Mouse (Mus musculus) cerebellum, adult (tissue): ENCODE measurements around the gene Stk31.
"Not testable (repeated sequence)": the region's sequence is repeated elsewhere in the genome, so short reads cannot be mapped to it uniquely, and the experiment has no call there.

Experiments used
- ATAC-seq: cut with Nextera tagmentation; 2 replicates; pipeline ENCODE4 v1.9.2; 2017; ENCODE audit warnings: mild to moderate bottlenecking, moderate library complexity, mixed read lengths; ENCODE audit not compliant: insufficient number of reproducible peaks, low FRiP score, low TSS enrichment

Gene Stk31

DNA sequence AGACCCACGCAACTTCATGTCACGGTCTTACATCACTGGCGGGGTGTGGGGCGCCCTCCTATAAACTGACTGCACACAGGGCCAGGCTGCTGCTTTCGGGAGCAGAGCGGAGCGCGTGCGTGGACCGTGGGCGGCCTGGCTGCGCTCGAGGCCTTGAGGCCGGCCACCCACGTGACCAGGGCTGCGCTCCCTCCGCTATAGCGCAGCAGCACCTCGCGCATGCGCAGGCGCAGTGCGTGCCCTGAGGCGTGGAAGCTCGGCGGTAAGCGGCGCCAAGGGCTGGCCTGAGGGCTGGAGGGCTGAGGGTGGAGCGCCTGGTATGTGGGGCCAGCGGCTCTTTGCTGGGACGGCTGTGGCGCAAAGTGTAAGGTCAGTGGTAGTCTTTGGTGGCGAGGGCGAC is at the start of gene Stk31:
Gene Stk31, plus strand, starts transcription at position 289 of the 400 bp plus-strand sequence.
- ATAC-seq: no peak

DNA sequence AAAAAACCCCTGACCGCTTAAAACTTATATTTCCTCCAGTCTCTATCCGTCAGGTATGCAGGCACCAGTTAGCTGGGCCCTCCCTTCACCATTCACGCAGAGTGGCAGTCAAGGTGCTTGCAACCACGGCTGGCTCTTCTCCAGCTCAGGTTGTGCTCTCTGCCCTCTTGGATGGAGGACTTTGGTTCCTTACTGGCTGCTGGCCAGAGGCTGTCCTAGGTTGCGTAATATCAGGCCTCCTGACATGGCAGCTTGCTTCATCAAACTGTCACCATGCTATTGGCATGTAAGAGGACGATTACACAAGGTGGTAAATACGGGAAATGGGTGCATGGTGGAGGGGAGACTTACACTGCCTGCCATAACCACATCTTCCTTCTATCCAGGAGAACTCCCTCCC is 45.6 kb upstream of the Stk31 start:
- ATAC-seq: no peak

DNA sequence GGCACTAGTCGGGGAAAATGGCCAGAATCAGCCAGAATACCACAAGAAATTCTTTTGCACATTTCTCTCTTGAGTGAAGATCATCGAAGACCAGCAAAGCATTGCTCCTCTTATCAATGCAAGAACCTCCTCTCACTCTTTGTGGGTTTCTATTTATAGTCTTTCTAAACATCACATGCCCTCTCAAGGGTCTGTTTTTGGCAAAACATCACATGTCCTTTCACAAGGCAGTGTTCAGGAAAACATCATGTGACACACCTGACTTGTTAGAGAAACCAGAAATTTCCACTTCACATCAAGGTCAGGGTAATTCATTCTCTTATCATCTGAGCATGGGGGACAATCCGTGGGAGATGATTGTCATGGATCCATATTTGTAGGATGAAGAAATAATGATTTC is 40.8 kb upstream of the Stk31 start:
- no peak for ATAC-seq

DNA sequence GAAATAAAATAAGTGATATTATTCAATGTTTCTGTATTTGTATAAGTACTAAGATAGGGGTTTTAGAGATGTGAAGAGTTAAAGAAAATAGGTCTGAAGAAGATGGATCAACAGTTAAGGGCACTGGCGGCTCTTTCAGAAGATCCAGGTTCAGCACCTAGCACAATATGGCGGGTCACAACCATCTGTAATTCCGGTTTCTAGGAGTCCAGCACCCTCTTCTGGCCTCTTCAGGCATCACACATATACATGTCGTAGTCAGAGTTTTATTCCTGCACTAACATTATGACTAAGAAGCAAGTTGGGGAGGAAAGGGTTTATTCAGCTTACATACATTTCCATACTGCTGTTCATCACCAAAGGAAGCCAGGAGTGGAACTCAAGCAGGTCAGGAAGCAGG is 40.2 kb upstream of the Stk31 start:
- ATAC-seq: no peak

DNA sequence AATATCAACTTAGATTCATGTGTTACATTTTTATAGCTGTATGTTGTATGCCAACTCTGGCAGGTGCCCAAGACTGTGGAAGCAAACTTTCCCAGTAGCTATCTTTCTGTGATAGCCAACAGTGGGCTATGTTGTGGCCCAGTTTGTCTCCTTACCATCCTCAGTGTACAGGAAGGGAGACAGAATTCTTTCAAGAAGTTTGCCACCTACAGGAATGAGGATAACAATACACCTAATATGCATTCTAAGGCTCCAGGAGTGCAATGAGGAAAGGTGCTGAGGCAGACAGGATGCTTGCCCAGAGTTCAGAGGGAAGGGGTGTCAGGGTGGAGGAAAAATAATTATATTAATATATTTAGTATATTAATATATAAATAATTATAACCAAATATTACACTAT is 35.0 kb upstream of the Stk31 start:
- no peak for ATAC-seq

DNA sequence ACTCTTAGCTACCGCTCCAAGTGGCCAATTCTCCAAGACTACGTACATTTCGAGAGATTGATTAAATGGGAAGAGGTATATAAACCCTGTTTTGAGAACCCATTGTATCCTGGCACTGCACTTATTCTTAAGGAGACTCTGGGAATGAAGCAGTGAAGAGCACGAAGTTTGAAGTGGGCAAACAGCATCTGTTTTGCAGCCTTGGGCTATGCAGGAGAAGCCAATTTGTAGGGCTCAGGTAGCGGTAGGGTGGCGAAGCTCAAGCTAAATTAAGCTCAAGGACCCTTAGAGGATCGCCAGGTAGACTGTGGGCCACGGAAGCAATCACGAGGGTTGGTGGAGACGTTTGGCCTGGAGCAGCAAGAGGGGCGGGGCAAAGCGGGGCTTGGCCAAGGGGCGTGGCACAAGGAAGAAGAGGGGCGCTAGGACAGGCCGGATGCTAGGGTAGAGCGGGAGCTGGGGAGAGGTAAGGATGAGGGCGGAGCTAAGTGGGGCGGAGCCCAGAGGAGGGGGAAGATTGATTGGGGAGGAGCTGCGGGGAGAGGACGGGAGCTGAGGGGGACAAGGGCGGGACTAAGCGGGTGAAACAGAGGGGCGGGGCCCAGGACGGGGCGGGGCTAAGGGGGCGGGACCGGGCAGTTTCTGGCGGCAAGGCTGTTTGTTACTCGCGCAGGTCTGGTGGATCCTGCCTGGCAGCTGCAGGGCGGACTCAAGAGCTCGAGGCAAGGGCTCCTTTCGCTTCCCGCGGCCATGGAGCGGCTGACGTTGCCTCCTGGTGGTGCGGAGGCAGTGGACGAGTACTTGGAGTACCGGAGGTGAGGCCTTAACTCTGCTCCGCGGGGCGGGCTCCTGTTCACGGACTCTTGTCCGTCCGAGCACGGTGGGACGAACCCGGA is 28.0 kb upstream of the Stk31 start, which contains the start of gene Fam221a:
Gene Fam221a, plus strand, starts transcription at position 581 of the 896 bp plus-strand sequence.
- ATAC-seq: peak; percentile 95

DNA sequence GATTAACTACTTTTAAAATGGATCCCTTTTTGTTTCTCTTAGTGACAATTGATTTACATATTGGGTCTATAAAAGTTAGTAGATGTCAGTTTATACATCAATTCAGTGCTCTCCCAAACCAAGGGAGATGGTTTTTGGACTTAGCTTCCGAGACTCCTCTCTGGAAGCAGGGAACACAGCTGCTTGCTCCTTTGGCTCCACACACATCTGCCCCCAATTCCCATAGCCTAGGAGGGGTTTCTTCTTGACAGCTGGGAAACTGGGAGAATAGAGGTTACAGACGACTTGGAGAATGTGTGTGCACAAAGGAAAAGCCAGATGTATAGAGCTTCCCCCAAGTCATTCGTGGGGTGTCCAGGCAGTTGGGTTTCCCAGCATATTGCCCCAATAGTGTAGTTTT is 27.2 kb upstream of the Stk31 start:
- ATAC-seq: no peak

DNA sequence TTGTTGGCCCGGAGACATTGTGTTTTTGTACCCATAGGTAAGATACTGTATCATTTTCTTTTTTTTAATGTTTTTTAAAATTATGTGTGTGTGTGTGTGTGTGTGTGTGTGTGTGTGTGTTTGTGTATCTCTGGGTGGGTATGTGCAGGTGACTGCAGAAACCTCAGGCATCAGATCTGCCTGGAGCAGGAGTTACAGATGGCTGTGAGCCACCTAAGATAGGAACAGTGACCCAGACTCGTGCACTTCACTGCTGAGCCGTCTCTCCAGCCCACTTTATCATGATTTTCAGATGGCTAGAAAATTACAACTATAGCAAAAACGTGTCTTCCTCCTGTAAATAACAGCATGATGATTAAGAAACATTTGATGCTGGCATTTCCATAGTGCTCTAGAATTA is 22.7 kb upstream of the Stk31 start:
- ATAC-seq: no peak

DNA sequence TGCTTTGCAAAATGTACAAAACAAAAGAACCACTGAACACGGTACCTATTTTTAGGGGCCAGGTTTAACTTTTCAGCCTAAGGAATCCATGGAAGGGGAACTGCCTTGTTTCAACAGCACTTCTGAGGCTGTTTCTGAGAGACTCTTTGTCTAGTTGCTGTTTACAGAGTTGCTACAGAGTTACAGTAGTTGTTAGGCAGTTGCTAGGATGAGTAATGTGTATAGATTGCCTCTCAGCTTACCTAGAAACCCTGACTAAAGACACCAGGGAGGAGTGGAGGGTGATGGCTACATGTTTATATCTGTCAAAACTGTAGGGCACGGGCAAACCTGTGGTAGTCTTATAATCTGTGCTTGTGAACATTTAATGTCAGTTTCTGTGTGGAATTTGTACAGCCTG is 21.5 kb upstream of the Stk31 start:
- ATAC-seq: no peak

DNA sequence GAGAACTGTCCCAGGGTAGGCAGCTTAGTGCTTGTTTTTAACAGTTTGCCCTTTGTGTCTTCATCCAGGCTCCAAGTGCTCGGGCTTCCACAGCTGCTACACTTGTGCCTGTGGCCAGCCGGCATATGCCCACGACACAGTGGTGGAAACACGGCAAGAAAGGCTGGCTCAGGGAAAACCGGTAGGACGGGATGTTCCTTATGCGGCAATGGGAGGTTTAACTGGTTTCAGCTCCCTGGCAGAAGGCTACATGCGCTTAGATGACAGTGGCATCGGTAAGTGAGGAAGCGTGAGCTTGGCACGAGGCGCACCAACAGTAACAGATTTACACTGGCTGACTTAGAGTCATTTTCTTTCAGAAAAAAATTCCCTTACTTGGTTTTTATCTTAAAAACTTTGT is 17.1 kb upstream of the Stk31 start:
- no peak for ATAC-seq

DNA sequence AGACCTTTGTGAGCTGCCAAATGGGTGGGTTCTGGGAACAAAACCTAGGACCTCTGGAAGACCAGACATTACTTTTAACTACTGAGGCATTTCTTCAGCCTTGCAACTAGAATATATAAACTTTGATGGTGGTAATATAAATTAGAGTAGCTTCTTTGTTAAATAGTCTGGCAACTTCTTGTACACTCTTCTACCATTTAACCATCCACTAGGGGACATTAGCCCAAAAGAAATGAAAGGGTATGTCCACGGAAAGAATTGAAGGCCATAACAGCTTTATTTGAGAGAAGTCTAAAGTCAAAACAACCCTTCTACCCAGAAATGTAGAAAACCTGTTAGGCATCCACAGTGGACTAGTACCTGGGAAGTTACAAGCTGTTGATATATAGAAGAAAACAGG is 1.1 kb upstream of the Stk31 start:
- no peak for ATAC-seq

DNA sequence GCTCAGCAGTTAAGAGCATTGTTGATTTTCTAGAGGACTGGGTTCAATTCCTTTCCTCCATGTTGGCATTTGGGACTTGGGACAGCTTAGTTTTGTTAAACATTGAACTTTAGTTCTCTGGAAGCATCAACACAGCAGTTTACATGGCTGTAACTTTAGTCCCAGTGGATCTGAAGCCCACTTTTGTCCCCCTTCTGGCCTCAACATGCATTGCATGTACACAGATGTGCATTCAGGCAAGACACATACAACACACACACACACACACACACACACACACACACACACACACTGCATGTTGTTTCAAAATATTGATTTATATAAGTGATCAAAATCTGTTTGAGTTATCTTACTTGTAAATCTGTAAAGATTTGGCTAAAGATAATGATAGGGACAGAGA is 2.1 kb downstream of the Stk31 start:
- no peak for ATAC-seq

DNA sequence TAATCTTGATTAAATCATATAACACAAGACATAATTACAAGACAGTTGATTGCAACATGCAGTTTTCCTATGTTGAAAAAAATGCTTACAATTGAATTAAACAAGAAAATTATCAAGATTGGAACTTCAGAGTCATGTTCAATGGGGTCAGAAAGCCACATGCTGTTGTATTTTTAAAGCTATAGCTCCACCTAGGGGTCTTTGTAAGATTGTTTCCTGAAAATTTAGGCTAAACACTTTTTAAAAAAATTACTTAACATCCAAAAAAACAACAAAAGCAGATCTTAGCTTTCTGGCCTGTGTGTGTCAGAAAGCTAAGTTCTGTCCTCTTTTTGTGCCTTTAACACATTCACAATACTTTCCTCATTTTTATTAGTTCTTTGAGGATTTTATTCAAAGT is 3.0 kb downstream of the Stk31 start:
- ATAC-seq: no peak

DNA sequence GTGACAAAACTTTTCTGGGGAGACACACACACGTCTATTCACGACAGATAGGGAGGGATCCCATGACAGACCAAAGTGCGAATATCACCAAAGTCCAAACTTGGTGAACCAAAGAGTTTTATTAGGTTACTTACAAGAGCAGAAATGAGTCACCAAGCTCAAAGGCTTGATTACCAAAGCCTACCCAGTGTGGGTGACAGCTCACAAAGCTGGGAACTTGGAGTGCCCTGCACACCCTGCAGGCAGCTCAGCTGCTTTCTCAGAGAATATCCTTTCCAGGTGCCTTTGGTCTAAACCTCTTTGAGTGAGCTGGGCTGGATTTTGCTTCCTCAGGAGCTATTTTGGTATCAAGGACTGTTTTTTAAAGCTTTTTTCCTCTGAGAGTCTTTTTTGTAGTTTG is 15.4 kb downstream of the Stk31 start:
- ATAC-seq: no peak

DNA sequence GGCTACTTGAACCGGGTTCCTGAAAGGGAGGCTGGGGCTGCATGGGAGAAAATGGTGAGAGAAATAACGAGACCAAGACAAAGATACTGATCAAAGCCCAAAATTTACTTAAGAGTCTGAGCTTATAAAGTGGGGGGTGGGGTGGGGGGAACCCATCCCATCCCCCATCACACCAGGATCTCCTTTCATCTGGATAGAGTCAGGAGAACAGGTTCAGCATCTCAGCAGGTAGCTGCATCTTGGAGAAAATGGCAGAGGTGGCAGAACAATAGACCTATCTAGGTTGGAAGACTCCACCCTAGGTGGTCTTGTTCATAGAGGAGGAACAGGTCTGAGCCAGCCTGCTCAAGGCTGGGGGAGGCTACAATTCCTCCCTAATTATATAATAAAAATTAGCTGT is 17.6 kb downstream of the Stk31 start:
- ATAC-seq: not testable (repeated sequence)

DNA sequence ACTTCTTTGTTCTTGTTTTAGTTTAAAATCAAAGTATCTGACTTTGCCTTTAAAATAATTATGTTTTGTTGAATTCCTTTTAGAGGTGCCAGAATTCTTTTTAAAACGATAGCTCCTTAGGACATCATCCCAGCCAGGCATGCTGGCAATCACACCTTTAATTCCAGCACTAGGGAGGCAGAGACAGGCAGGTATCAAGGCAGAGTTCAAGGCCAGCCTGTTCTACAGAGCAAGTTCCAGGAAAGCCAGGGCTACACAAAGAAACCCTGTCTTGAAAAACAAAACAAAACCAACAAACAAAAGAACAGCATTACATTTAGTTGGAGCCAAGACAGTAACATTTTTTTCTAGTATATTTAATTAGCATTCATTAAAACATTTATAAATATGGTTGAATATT is 20.6 kb downstream of the Stk31 start:
- no peak for ATAC-seq

DNA sequence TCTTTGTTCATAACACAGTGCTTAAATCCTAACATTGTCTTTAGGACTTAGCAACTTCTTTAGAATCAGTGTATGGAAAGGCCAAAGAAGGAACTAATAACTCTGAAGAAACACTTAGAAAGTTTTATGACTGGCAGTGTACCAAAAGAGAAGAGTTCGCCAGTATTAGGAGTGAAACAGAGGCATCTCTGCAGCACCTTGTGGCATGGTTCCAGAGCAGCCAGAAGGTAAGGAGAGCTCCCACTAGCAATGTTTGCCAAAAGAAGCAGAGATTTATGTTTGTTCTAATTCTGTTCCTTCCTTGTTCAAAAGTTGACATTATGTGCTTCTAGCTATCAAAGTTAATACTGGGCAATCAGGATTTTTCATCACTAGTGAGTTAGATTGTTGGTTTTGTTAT is 41.9 kb downstream of the Stk31 start:
- no peak for ATAC-seq

DNA sequence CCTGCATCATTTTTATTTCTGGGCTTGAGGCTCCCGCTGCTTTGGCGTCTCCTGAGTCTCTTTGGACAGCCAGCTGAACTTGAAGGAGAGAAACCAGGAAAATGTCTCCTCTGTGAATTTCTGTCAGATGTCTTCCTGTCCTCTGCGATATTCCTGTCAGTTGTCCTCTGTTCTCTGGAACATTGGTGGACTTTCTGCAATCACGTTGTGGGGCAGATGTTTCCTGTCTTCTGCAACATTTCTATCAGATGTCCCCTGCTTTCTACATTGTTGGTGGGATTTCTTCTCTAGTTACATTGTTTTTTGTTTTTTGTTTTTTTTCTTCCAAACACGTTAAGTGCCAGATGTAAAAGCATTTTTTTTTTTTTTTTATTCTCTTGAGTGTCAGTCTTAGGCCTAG is 62.7 kb downstream of the Stk31 start:
- ATAC-seq: no peak

DNA sequence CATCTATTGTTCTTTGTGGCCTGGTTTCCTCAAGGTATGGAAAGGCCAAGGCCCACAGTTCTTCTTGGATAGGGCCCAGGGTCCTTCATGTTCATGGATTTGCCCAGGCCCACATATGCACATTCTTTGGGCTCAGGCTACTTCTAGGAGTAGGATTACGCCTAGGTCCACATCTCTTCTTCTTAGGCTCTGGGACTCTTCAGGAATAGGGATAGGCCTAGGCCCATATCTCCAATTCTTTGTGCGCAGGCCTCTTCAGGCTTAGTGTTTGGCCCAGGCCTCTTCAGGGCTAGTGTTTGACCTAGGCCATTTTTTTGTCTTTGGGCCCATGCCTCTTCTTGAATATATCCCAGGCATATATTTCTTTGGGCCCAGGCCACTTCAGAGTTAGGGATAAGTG is 87.8 kb downstream of the Stk31 start:
- no peak for ATAC-seq

DNA sequence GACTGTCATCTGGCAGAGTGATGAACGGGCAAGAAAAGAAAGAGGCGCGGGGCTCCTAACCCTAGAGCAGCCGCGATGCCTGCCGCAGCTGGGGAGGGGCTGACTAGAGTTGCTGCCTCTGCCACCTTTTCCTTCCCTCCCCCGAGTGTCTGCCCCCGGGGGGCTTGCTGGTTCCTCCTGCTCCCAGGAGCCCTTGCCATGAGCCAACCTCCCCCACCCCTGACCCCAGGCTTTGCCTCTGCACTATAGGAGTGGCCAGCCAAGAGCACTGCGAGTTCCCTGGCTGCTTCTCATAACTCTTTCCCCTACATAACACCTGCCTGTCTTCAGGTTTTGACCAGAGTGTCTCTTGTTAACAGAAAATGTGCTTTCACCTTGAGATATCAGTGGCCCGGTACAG is 96.1 kb downstream of the Stk31 start:
- ATAC-seq: no peak

DNA sequence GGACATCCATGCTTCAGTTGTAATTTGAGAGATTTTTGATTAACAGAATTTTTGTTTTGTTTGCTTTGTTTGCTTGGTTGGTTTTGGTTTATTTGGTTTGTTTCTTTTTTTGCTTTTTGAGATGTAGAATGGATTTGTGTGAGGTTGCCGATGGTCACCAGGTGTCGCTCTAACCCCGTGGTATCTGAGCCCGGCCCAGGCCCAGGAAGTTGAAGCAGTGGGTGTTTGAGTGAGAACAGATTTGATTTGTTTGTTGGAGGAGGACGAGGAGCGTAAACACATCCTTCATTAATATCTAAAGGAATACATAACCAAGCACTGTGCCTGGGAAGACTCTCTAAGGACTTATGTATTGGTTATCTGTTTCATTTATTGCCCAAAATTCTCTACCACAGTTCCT is 123.6 kb downstream of the Stk31 start:
- ATAC-seq: 0 out of 2 replicates have a peak, but pooled peaks have one; percentile 56
